Mouse (Mus musculus): Measurements from ENCODE around the gene Smco4.
"Not testable (repeated sequence)": the region's sequence is repeated elsewhere in the genome, so short reads cannot be mapped to it uniquely, and the experiment has no call there.

The Smco4 gene

DNA sequence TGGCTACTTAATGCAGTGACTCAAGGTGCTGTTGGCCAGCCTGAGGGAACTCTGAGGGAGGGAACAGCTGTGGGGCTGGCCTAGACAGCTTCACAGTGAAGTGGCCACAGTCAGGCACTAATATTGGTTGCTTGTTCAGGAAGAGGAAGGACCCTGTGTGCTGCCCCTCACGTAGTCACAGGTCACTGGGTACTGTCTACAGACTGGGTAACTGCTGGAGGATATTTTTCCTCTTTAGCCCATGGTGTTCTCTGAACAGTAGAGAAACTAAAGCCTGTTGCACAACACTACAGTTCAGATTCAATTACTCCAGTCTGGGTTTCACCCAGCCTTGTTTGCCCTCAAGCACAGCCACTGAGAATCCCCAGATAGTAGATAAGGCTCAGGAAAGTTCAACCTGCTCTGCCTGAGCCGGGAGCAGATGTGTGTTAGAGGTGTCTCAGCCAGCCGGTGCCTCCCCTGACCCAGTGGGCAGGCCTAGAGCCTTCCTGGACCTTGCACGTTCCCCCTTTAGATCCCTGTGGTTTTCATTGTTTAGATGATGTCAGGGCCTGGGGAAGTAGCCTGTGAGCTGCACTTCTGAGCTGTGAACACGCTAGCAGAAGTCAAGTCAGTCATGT lies 48.6 kb downstream of the Smco4 start:
- DNase-seq, result no peak

DNA sequence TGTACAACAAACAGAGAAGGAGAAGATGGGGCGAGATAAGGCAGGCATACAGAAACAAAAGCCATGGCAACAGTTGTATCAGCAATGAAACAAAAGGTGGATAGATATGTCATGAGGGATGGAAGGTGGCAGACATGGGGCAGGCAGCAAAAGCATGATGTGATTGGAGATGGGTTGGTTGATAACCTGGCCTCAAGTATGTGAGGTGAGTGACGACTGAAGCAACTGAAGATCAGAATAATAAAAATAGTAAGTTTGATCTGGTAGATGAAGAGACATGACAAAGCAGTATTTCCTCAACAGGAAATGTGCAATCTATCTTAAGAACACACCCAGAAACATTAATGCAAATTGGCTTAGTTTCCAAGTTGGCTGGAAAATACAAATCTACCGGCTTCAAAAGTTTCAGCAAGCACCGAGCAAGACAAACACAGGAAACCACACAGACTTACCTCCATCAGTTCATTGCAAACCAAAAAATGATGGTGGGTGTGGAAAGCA lies 57.3 kb downstream of the Smco4 start:
- no peak for DNase-seq

DNA sequence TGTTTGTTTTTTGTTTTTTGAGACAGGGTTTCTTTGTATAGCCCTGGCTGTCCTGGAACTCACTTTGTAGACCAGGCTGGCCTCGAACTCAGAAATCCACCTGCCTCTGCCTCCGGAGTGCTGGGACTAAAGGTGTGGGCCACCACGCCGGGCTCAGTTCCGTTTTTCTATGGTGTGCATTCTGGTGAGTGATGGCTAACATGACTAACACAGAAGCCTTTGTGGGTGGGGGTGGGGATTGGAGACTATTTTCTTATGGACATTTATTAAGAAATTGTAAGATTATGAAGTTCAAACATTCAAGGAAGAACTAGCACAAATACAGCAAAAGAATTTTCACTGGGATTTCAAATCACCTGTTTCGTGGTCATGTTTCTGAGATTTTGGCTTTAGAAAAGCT lies 57.8 kb downstream of the Smco4 start:
- not testable (repeated sequence) for DNase-seq

DNA sequence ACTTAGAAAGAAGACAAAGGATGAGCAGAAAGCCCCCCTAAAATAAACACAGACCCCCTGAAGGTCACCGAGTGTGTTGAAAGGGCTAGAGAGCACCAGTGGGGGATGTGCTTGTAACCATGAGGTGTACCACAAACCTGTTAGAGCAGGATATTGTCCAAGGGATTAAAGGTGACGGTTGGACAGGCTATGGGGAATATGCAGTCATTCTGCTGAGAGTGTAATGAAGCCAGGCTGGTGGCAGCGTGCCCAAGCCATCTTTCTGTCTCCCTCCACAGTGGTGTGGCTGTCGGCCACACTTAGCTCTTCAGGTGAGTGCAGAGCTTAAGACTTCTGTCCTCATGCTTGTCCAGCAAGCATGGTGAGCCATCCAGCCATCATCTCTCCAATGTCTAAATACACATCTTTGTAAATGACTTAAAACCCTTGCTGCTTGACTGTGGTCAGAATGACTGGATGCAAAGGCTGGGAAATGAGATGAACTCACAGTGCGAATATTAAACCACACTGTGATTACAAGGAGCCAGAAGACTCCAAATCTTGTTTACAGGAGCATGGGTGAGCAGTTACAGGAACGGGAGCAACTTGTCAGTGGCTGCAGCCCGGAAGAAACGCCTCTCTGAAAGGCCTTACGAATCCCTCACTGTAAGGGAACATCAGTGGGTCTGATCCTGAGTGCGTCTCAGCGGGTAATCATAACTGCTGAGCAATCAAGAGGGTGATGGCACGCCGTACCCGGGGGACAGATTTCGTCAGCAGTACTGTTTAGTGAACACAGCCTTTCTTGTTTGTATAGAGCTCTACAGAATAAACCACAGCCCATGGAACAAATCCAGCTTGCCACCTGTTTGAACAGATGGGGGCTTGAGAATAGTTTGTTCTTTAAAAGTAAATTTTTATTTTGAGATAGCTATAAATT lies 59.0 kb downstream of the Smco4 start:
- DNase-seq, result no peak

DNA sequence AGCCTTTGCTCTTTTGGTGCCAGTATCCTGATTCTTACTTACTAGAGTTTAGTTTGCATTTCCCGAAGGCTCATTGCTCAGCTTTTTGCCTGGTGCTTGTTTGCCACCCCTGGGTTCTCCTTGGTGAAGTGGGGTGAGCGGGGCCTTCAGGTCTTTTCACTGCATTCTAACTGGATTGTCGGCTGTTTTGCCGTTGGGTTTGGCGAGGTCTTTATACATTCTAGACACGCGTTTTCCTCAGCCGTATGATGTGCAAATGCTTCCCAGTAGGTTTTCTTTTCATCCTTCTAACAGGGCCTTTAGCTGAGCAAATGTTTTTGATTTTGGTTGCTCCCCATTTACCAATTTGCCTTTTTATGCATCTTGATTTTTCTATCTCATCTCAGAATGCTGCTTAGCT lies 60.1 kb downstream of the Smco4 start:
- no peak for DNase-seq

DNA sequence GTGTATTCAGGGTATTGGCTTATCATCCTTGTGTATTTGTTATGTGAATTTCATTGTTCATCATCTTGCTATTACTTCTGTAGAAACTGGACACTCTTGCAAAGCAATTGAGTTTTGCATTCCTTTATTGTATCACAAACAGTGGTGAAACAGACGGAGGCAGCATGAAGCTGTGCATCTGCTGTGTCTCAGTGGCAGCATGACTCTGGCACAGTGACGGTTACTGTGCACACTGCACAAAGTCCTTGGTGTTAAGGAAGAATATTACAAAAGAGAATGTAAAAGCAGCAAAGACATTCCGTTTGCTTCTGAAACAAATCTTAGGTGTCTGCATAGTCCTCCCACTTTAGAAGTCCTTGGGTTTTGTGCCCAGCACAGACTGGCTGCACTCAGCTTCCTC lies 67.2 kb downstream of the Smco4 start:
- DNase-seq, result no peak

DNA sequence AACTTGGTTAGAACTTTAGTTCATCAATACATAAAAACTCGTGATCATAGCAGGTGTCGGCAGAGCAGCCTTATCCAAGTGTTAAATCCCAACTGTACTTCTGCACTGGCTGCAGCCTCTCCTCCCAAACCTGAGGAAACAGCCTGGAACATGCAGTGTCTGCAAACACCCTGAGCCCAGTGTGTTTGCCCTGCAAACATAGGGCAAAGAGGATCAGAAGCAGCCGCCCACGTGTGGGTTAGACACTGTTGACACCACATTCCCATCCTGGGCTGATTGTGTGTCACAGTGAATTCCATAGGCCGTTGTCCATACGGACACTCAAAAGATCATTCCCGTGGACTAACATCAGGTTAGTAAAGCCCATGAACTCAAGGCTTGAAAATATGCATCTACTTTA lies 69.1 kb downstream of the Smco4 start:
- DNase-seq, result no peak

DNA sequence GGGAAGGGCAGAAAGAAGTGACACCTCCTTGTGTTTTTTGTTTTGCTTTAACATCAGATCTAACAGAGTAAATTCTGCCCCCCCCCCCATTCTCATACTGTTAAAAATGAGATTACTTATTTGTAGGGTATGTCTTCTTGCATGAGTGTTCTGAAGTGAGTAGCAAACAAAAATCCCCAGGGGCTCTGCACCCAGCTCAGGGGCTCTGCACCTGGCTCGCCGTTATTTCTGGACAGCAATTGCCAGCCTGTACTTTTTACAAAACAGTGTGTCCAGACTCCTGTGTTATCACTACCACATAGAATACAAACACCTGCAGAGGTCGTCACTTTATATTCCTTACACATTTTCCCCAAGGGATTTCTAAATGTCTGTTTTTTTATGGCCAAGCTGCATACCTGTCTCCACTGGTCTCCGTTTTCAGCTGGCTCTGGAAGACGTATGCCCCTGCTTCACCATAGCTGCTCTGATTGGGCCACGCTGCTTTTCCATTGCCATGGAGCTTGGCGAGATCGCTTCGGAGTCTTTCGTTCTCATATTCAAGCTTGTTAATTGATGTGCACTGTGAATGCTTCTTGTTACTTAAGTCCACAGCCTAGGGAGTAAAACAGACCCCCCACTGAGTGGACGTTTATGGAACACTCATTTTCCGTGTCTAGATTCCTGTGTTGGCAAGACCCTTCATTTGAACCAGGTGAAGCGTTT lies 81.7 kb downstream of the Smco4 start:
- no peak for DNase-seq

DNA sequence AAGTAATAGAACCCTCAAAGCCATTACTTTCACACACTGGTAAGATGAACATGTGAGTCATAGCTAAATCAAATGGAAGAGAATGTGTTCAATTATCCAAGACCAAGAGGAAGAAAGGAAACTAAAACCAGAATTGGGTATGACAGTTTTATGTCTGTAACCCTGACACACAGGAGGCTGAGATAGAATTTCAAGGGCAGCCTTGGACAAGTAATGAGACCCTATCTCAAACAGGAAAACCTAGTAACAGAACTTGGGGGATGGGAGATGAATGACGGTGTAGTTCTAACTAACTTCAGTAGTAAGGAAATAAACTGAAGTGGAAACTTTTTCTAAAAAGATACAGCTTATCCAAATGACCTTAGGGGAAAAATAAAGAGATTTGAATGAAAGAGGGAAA lies 85.2 kb downstream of the Smco4 start:
- DNase-seq, result no peak

DNA sequence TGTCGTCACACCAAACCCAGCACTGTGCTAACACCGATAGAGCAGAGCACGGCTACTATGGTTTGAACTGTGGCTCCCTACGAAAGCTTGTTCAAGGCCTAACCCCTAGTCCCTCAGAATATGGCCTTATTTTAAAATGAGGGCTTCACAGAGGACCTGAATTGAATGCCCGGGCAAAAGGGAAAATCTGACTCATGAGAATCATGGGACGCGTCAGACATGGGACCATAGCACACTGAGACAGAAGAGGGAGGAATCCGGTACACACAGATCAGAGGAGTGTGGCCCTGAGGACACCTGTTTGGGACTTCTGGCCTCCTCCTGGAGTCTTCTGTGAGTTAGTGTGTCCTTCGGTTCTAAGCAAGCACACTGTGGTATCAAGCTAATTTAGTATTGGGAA lies 85.7 kb downstream of the Smco4 start:
- DNase-seq, result no peak

DNA sequence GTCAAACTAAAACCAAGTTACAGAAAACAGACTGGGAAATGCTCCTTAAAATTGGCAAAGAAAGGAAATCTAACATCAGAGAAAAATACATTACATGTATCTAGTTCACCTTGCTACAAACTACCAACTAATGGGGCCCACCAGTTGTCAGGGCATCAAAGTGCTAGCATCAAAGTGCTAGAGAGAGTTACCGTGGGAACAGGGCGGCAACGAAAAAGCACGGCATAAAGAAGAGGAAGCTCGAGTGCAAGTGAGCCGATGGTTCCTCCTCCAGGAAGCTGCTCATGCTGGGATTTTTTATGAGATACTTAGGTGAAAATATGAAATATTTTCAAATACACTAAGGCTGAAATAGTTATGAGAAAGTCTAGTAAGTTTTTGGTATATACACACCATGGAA lies 86.9 kb downstream of the Smco4 start:
- no peak for DNase-seq

DNA sequence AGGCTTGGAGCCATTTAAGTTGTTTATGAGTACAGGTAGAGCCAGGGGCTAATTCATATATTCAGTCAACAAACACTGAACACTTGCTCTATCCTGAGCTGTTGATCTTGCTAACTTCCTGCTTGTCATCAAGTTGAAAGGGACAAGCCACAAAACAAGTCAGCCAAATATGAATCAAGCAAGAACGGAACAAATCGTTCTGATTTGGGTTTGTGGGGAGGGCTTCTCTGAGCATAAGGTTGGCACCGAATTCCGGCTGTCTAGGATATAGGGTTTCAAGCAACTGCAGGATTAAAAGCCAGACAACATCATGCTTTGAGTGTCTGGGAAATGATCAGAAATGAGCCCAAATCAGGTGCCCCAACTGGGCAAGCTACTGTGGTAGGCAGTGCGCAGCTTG lies 88.8 kb downstream of the Smco4 start:
- DNase-seq, result no peak

DNA sequence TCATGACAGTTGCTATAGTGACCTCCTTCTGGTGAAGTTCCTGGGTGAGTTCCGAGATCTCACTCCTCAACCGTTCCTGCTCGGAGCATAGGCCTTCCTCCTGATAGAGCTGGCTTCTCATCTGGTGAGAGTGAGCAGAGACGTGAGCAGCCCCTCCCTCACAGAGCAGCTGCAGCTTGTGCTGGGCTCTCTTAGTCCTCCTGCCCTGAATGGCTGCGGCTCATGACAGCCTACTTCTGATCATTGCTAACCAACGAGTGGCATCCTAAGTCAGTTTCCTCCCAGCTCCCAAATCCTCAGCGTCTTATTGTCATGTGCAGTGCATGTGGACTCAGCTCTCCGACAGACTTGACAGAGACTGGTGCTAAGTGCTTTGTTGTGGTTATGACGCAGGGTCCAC lies 91.0 kb downstream of the Smco4 start:
- DNase-seq, result no peak

DNA sequence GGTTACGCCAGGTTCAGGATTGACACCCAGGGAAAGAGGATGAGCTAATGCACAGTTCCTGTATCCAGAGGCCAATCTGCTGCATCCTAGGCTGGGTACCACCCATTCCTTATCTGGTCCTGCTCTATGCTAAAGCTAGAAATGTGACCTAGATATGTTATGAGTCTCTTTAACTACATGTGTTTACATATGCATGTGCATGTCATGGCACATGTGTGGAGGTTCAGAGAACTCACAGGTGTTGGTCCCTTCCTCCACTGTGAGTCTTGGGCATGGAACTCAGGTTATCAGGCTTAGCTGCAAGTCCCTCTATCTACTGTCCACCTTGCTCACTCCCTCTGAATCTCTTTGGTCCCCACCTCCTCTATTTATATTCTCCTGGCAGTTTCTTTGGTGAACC lies 92.7 kb downstream of the Smco4 start:
- no peak for DNase-seq

DNA sequence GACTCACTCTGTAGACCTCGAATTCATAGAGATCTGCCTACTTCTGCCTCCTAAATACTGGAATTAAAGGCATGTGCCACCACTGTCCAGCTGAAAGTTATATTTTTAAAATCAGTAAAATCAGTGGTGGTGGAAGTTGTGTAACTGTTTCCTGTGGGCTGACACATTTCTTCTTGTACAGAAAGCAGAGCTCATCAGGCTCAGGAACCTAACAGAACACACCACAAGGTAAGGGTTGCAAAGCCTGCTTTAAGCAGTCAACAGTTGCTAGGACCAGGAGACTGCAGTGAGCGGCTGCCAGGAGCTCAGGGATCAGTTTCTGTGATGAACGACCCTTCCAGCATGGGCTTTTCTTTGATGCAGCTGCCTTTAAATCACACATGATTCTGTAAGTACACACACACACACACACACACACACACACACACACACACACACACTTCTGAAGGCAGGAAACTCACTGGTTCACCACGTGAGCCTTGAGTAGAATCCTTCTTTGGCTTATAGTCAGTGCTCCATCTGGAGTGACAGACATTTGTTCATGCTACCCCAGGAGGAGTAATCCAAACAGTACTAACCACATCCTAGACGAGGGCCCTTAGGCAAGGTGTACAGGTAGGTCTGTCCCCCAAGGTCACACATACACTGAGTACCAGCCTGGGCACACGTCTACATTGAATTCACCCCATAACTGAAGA lies 94.1 kb downstream of the Smco4 start:
- no peak for DNase-seq

DNA sequence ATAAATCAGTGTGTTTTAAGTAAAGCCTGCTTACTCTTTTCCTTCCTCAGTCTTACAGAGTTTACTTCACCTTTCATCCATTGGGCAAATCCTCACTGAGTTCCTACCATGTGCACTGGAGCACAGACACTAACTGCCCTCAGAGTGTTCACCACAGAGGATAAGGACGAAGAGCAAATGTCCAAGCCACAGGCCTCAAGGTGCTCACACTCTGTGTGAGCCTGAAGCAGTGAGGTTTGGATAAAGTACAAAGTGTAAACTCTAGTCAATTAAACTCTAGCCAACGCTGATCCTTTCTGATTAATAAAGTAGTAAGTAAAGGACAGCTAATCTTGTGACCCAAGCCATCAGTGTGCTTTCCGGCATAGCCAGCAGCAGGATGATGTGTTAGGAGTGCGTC lies 100.9 kb downstream of the Smco4 start:
- no peak for DNase-seq
